Mouse (Mus musculus) stomach, postnatal 0 days (tissue): ENCODE data around the gene Gm7029. TPM values are rescaled to one million over a fixed set of nuclear protein-coding genes. Genes with fewer than 3 reads are reported as not detected.

ENCODE experiments used
- ATAC-seq: fragments of 200-750 bp; cut with Nextera tagmentation; 2 replicates; pipeline ENCODE4 v1.8.0; 2017; ENCODE audit not compliant: low FRiP score, low TSS enrichment
- DNase-seq: peaks from one replicate; pipeline ENCODE4 v3.0.0-alpha.2; 2016; ENCODE audit warnings: low spot score
- H3K27ac ChIP-seq: fragments of 300-500 bp; sonication (generic); replicated peaks from 2 replicates; pipeline ENCODE4 v1.5.1; 2014; ENCODE audit warnings: mild to moderate bottlenecking, control low read depth
- H3K27me3 ChIP-seq: fragments of 300-500 bp; sonication (generic); 2 replicates; pipeline ENCODE4 v1.6.1; 2014; ENCODE audit warnings: low read length; ENCODE audit not compliant: control insufficient read depth, insufficient read depth
- H3K36me3 ChIP-seq: fragments of 300-500 bp; sonication (generic); 2 replicates; pipeline ENCODE4 v1.6.1; 2014; ENCODE audit warnings: low read length, mixed read lengths; ENCODE audit not compliant: control insufficient read depth, insufficient read depth
- H3K4me1 ChIP-seq: fragments of 300-500 bp; sonication (generic); replicated peaks from 2 replicates; pipeline ENCODE4 v1.6.1; 2014; ENCODE audit warnings: antibody characterized with exemption; ENCODE audit not compliant: control insufficient read depth, insufficient read depth
- H3K4me2 ChIP-seq: fragments of 300-500 bp; sonication (generic); replicated peaks from 2 replicates; pipeline ENCODE4 v1.6.1; 2014; ENCODE audit warnings: low read depth, mild to moderate bottlenecking, control low read depth, moderate library complexity
- H3K4me3 ChIP-seq: fragments of 300-500 bp; sonication (generic); 2 replicates; pipeline ENCODE4 v1.5.1; 2014; ENCODE audit warnings: low read depth, low read length, control low read depth
- H3K9ac ChIP-seq: fragments of 300-500 bp; sonication (generic); 2 replicates; pipeline ENCODE4 v1.6.1; 2014; ENCODE audit warnings: mild to moderate bottlenecking, low read length, control low read depth, mixed read lengths
- H3K9me3 ChIP-seq: fragments of 300-500 bp; sonication (generic); 2 replicates; pipeline ENCODE4 v1.6.1; 2016; ENCODE audit warnings: low read length; ENCODE audit not compliant: control insufficient read depth
- CTCF ChIP-seq: IDR thresholded peaks from 2 replicates; pipeline ENCODE4 v1.5.1; 2016; ENCODE audit warnings: antibody characterized with exemption, low read depth, mild to moderate bottlenecking, moderate library complexity
- EP300 ChIP-seq: optimal IDR thresholded peaks from 2 replicates; pipeline ENCODE3; 2016; ENCODE audit warnings: antibody characterized with exemption
- WGBS: fragments of 180-500 bp; shearing (Covaris S2); extraction: QIAGEN DNeasy Blood & Tissue Kit; methylation state at CpG from one replicate; pipeline ENCODE4 v1.1.7; 2014; 5-methylcytosine and 5-hydroxymethylcytosine counted together
- microRNA-seq: library from miRNA; unstranded; fragments of <30 nt; microRNA quantifications from one replicate; pipeline ENCODE4, GENCODE M21; 2016
- polyA plus RNA-seq: library from polyadenylated mRNA; unstranded; fragments of >200 nt; fragmentation: Nextera tagmentation; extraction: Ambion mirVana; gene quantifications from 2 replicates; pipeline ENCODE4 v1.2.1, GENCODE M21; 2015

Gene Gm7029
- polyA plus RNA-seq, 1 experiment from 2014 or later, result not detected

- TF ChIP-seq EP300, result no peak
- TF ChIP-seq CTCF, result peak; percentile 91
- peak overlapping the region; percentile 77 for H3K4me3 ChIP-seq
- under 1% methylated on average over 36 of the region's 36 CpGs for WGBS
Observed at GRCm38 (mm10) chr17:33920282-33921097, 46.9 kb downstream of the Gm7029 start.

GRCm38 (mm10) chr17:33921361-33921760 lies 47.7 kb downstream of the Gm7029 start:
- no peak overlapping the region for H3K4me3 ChIP-seq
- H3K36me3 ChIP-seq, result peaks cover 7% of the 10 kb centered on the region; the same call in 1 of the 2 replicates
- H3K9me3 ChIP-seq, result no peaks in the 10 kb centered on the region
- H3K27ac ChIP-seq, result no peak overlapping the region
- WGBS, result 85% methylated on average over 7 of the region's 7 CpGs
- TF ChIP-seq EP300 (no peak), CTCF (no peak)
- DNase-seq (no peak), ATAC-seq (no peak)
- H3K4me2 ChIP-seq, result no peak overlapping the region; the same call in 1 of the 2 replicates
- H3K9ac ChIP-seq, result no peak overlapping the region
- no peaks in the 10 kb centered on the region for H3K4me1 ChIP-seq
- H3K27me3 ChIP-seq, result no peaks in the 10 kb centered on the region

More at GRCm38 (mm10) chr17:33920282-33921097, 46.9 kb downstream of the Gm7029 start:
- H3K27ac ChIP-seq, result peak overlapping the region; percentile 89
- peak overlapping the region; percentile 96 for H3K4me2 ChIP-seq
- DNase-seq (peak; percentile 90), ATAC-seq (peak; percentile 9; the same call in 1 of the 2 replicates)
- H3K4me1 ChIP-seq, result no peaks in the 10 kb centered on the region
- H3K9ac ChIP-seq, result peak overlapping the region; percentile 82
- H3K9me3 ChIP-seq, result no peaks in the 10 kb centered on the region
- H3K36me3 ChIP-seq, result peaks cover 3% of the 10 kb centered on the region; the same call in 1 of the 2 replicates
- no peaks in the 10 kb centered on the region for H3K27me3 ChIP-seq

Small RNA genes within 50 kb of the gene (microRNA-seq; reads per million reads assigned to microRNA genes)
- not detected for gene Gm27740

Other genes starting within 250 kb of the Gm7029 start
- gene Zfp414, start 244.7 kb upstream of the Gm7029 start, polyA plus RNA-seq, result 23.7 and 27.5 TPM in 2 replicates
- gene Pram1, start 235.8 kb upstream of the Gm7029 start, polyA plus RNA-seq, result 0.19 and 0.27 TPM in 2 replicates
- 115 and 122 TPM in 2 replicates for gene Hnrnpm, start 187.0 kb upstream of the Gm7029 start, polyA plus RNA-seq
- 51.1 and 54.6 TPM in 2 replicates for gene March2, start 155.2 kb upstream of the Gm7029 start, polyA plus RNA-seq
- gene Rab11b, start 113.3 kb upstream of the Gm7029 start, polyA plus RNA-seq, result 164 TPM in 2 replicates
- 31.3 and 42.4 TPM in 2 replicates for gene Angptl4, start 92.0 kb upstream of the Gm7029 start, polyA plus RNA-seq
- gene Kank3, start 63.3 kb upstream of the Gm7029 start, polyA plus RNA-seq, result 17.1 and 20.3 TPM in 2 replicates
- gene Rps28, start 49.3 kb upstream of the Gm7029 start, polyA plus RNA-seq, result 1,008 and 1,055 TPM in 2 replicates
- 497 TPM in 2 replicates for gene Ndufa7, start 49.3 kb upstream of the Gm7029 start, polyA plus RNA-seq
- 32.7 and 38.2 TPM in 2 replicates for gene Cd320, start 30.7 kb upstream of the Gm7029 start, polyA plus RNA-seq
- 1.3 and 1.7 TPM in 2 replicates for gene Kifc1, start 16.8 kb downstream of the Gm7029 start, polyA plus RNA-seq
- 1.1 TPM in 2 replicates for gene Platr17, start 31.3 kb downstream of the Gm7029 start, polyA plus RNA-seq
- gene Daxx, start 35.6 kb downstream of the Gm7029 start, polyA plus RNA-seq, result 18.1 and 22.4 TPM in 2 replicates
- 63.7 and 72.4 TPM in 2 replicates for gene Tapbp, start 42.1 kb downstream of the Gm7029 start, polyA plus RNA-seq
- 10.7 and 12.2 TPM in 2 replicates for gene Zbtb22, start 42.1 kb downstream of the Gm7029 start, polyA plus RNA-seq
- gene Rgl2, start 55.7 kb downstream of the Gm7029 start, polyA plus RNA-seq, result 18.6 and 24.4 TPM in 2 replicates
- gene Pfdn6, start 66.5 kb downstream of the Gm7029 start, polyA plus RNA-seq, result 92.7 and 96.8 TPM in 2 replicates
- 17.1 and 20.2 TPM in 2 replicates for gene Wdr46, start 66.8 kb downstream of the Gm7029 start, polyA plus RNA-seq
- 15.0 and 15.2 TPM in 2 replicates for gene B3galt4, start 77.7 kb downstream of the Gm7029 start, polyA plus RNA-seq
- 24.7 and 26.3 TPM in 2 replicates for gene Vps52, start 82.0 kb downstream of the Gm7029 start, polyA plus RNA-seq
- gene Rps18, start 82.2 kb downstream of the Gm7029 start, polyA plus RNA-seq, result 1,740 and 1,781 TPM in 2 replicates
- 129 and 130 TPM in 2 replicates for gene H2-K1, start 126.5 kb downstream of the Gm7029 start, polyA plus RNA-seq
- 13.3 and 14.6 TPM in 2 replicates for gene Ring1, start 150.8 kb downstream of the Gm7029 start, polyA plus RNA-seq
- gene H2-Ke6, start 154.2 kb downstream of the Gm7029 start, polyA plus RNA-seq, result 37.6 and 42.4 TPM in 2 replicates
- 114 and 118 TPM in 2 replicates for gene Slc39a7, start 157.8 kb downstream of the Gm7029 start, polyA plus RNA-seq
- 25.0 and 26.9 TPM in 2 replicates for gene Rxrb, start 158.0 kb downstream of the Gm7029 start, polyA plus RNA-seq
- 0.18 and 0.29 TPM in 2 replicates for gene Col11a2, start 165.6 kb downstream of the Gm7029 start, polyA plus RNA-seq
- 0.25 and 0.29 TPM in 2 replicates for gene H2-Oa, start 218.5 kb downstream of the Gm7029 start, polyA plus RNA-seq
- 9.1 and 9.5 TPM in 2 replicates for gene H2-DMa, start 245.7 kb downstream of the Gm7029 start, polyA plus RNA-seq
- 45.0 and 48.1 TPM in 2 replicates for gene Brd2, start 248.8 kb downstream of the Gm7029 start, polyA plus RNA-seq